Mouse (Mus musculus) cerebellum, adult 2 months (tissue): ENCODE data around the gene Ptpra. TPM values are rescaled to one million over a fixed set of nuclear protein-coding genes. Genes with fewer than 3 reads are reported as not detected.

Experiments
- DNase-seq, 2 experiments: peaks; one replicate each; pipeline ENCODE4 v3.0.0; 2021
- H3K27ac ChIP-seq: fragments of 200-500 bp; 2 replicates; pipeline ENCODE4 v1.5.1; 2012; ENCODE audit warnings: low read length, control low read depth, inconsistent platforms; ENCODE audit not compliant: insufficient read depth
- H3K27me3 ChIP-seq: fragments of 200-500 bp; 2 replicates; pipeline ENCODE4 v1.6.1; 2012; ENCODE audit warnings: inconsistent platforms, mild to moderate bottlenecking, low read length, moderate library complexity; ENCODE audit not compliant: control insufficient read depth, insufficient read depth
- H3K4me1 ChIP-seq: fragments of 200-500 bp; 2 replicates; pipeline ENCODE4 v1.6.1; 2011; ENCODE audit warnings: low read length; ENCODE audit not compliant: control insufficient read depth, insufficient read depth
- H3K4me3 ChIP-seq: fragments of 200-500 bp; replicated peaks from 2 replicates; pipeline ENCODE3; 2011; ENCODE audit warnings: mild to moderate bottlenecking, low read depth, low read length, control low read depth; ENCODE audit not compliant: insufficient read depth
- CTCF ChIP-seq: fragments of 200-500 bp; IDR thresholded peaks from 2 replicates; pipeline ENCODE4 v1.5.1; 2011; ENCODE audit warnings: low read depth, mild to moderate bottlenecking, control low read depth, low read length, moderate library complexity, borderline replicate concordance; ENCODE audit not compliant: insufficient read depth
- POLR2A ChIP-seq: fragments of 200-500 bp; IDR thresholded peaks from 2 replicates; pipeline ENCODE4 v1.6.1; 2011; ENCODE audit warnings: low read length, control low read depth, borderline replicate concordance; ENCODE audit not compliant: insufficient read depth
- WGBS: fragments of 180-500 bp; shearing (Covaris S2); methylation state at CpG from one replicate; pipeline ENCODE4 v1.1.7; 2018; 5-methylcytosine and 5-hydroxymethylcytosine counted together
- polyA plus RNA-seq: library from polyadenylated mRNA; depleted of rRNA; stranded (reverse); fragments of >200 nt; gene quantifications from 2 replicates; pipeline ENCODE4 v1.2.3, GENCODE M21; 2012; rRNA removed

The Ptpra gene
- polyA plus RNA-seq, 1 experiment: 159 TPM

- Histone ChIP-seq H3K27ac (no peak overlapping the region), H3K27me3 (no peaks in the 10 kb centered on the region), H3K4me1 (no peaks in the 10 kb centered on the region), H3K4me3 (no peak overlapping the region)
- peak; percentile 63; the same call in 1 of the 2 replicates for TF ChIP-seq CTCF
- no peak for TF ChIP-seq POLR2A
- peak in 1 of 2 experiments; percentile 39 for DNase-seq
- 10% methylated on average over 1 of the region's 1 CpGs for WGBS
Observed at GRCm38 (mm10) chr2:130597601-130598010, 147.5 kb downstream of the Ptpra start.

GRCm38 (mm10) chr2:130598399-130598798, 148.3 kb downstream of the Ptpra start:
- Histone ChIP-seq H3K27ac (no peak overlapping the region), H3K4me3 (no peak overlapping the region), H3K27me3 (no peaks in the 10 kb centered on the region), H3K4me1 (no peaks in the 10 kb centered on the region)
- WGBS: 55% methylated on average over 3 of the region's 3 CpGs
- DNase-seq: no peak
- TF ChIP-seq CTCF (no peak), POLR2A (no peak)

GRCm38 (mm10) chr2:130602195-130602594, 152.1 kb downstream of the Ptpra start:
- no peaks in the 10 kb centered on the region for H3K4me1 ChIP-seq
- no peak overlapping the region for H3K27ac ChIP-seq
- 53% methylated on average over 4 of the region's 4 CpGs for WGBS
- no peak for TF ChIP-seq CTCF
- no peak for TF ChIP-seq POLR2A
- no peaks in the 10 kb centered on the region for H3K27me3 ChIP-seq
- no peak for DNase-seq
- H3K4me3 ChIP-seq: no peak overlapping the region

Other genes with a start within 250 kb of the Ptpra start
- gene Nop56, start 175.8 kb upstream of the Ptpra start, polyA plus RNA-seq: 145 and 152 TPM in 2 replicates
- 514 and 530 TPM in 2 replicates for gene Idh3b, start 165.7 kb upstream of the Ptpra start, polyA plus RNA-seq
- 10.2 and 10.6 TPM in 2 replicates for gene Ebf4, start 155.1 kb upstream of the Ptpra start, polyA plus RNA-seq
- 7.7 and 8.0 TPM in 2 replicates for gene Cpxm1, start 52.7 kb upstream of the Ptpra start, polyA plus RNA-seq
- gene Gm28372, start 45.0 kb upstream of the Ptpra start, polyA plus RNA-seq: not detected in 2 replicates
- gene 1700020A23Rik, start 45.0 kb upstream of the Ptpra start, polyA plus RNA-seq: not detected in 2 replicates
- gene Tmem239, start 43.8 kb upstream of the Ptpra start, polyA plus RNA-seq: not detected in 2 replicates
- gene Vps16, start 25.9 kb upstream of the Ptpra start, polyA plus RNA-seq: 120 and 128 TPM in 2 replicates
- gene Pced1a, start 25.6 kb upstream of the Ptpra start, polyA plus RNA-seq: 21.8 and 23.5 TPM in 2 replicates
- 95.6 and 95.9 TPM in 2 replicates for gene Mrps26, start 113.5 kb downstream of the Ptpra start, polyA plus RNA-seq
- gene Oxt, start 125.9 kb downstream of the Ptpra start, polyA plus RNA-seq: 0.33 and 0.67 TPM in 2 replicates
- not detected in 2 replicates for gene Avp, start 132.3 kb downstream of the Ptpra start, polyA plus RNA-seq
- gene Fastkd5, start 179.7 kb downstream of the Ptpra start, polyA plus RNA-seq: 5.4 and 5.7 TPM in 2 replicates
- 9.6 and 9.8 TPM in 2 replicates for gene Ubox5, start 179.8 kb downstream of the Ptpra start, polyA plus RNA-seq
- 89.4 and 94.9 TPM in 2 replicates for gene Lzts3, start 192.5 kb downstream of the Ptpra start, polyA plus RNA-seq
- gene Ddrgk1, start 214.4 kb downstream of the Ptpra start, polyA plus RNA-seq: 98.5 and 109 TPM in 2 replicates
- gene Itpa, start 217.3 kb downstream of the Ptpra start, polyA plus RNA-seq: 50.7 and 57.9 TPM in 2 replicates
- gene Slc4a11, start 247.2 kb downstream of the Ptpra start, polyA plus RNA-seq: 0.62 and 0.93 TPM in 2 replicates